Mouse (Mus musculus): ENCODE measurements around the gene Rpp25. TPM values are rescaled to one million over a fixed set of nuclear protein-coding genes. Genes with fewer than 3 reads are reported as not detected.

Rpp25 gene
- 40.9 and 48.7 TPM in 2 replicates for total RNA-seq (2012; rRNA removed)

- in situ Hi-C loops (cut with MboI; ENCODE audit: low sequenced_read_pairs in 2 of 2, unreplicated experiment in 2 of 2): no loop called here
- peaks cover 12 to 21% of the 10 kb centered on the region in 2 experiments for H3K4me1 ChIP-seq (ENCODE audit: control insufficient read depth in 2 of 2, insufficient read depth in 2 of 2, low read length in 2 of 2, poor library complexity in 1 of 2)
These were observed at the start of gene Rpp25 for GRCm38 (mm10) chr9:57503622-57504380. TSS of gene Rpp25 (plus strand) at chr9:57504026.

DNA sequence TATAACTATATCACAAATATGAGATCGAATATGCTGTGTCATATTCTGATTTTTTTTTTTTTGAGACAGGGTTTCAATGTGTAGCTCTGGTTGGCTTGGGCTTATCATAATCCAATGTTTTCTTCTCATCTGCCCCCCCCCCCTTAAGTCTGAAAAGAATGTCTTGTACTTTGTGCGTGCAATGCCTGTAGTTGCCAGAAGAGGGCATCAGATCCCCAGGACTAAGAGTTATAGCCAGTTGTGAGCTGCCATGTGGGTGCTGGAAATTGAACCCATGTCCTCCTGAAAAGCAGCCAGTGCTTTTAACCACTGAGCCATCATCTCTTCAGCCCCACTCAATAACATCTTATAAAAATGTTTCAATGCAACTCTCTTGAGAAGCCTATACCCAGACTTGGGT is 44.1 kb upstream of the Rpp25 start:
- Histone ChIP-seq H3K9me3 (ENCODE audit: control insufficient read depth, insufficient read depth, low read depth, low read length) (no peaks in the 10 kb centered on the region), H3K27ac (ENCODE audit: insufficient read depth, low read depth, low read length, poor library complexity, severe bottlenecking) (no peak overlapping the region), H3K9ac (ENCODE audit: insufficient read depth, low read depth, low read length, poor library complexity, severe bottlenecking) (no peak overlapping the region), H3K4me3 (ENCODE audit: insufficient read depth in 1 of 2, low read depth in 1 of 2, low read length in 2 of 2, poor library complexity in 1 of 2, severe bottlenecking in 1 of 2) (no peak overlapping the region), H3K4me1 (ENCODE audit: control insufficient read depth in 2 of 2, insufficient read depth in 2 of 2, low read length in 2 of 2, poor library complexity in 1 of 2) (peaks cover 0 to 11% of the 10 kb centered on the region in 2 experiments; a peak in 2 of 4 replicates), H3K36me3 (ENCODE audit: control insufficient read depth, insufficient read depth, low read length, poor library complexity, severe bottlenecking) (peaks cover 4% of the 10 kb centered on the region; the same call in 1 of the 2 replicates)
- TF ChIP-seq CHD2 (IDR thresholded peaks at IDR 0.05; ENCODE audit: low read depth, low read length) (no peak), ZC3H11A (IDR thresholded peaks at IDR 0.05; ENCODE audit: borderline replicate concordance, low read depth, low read length) (0 out of 2 replicates have a peak, but pooled peaks have one; percentile 12)
- in situ Hi-C loops (cut with MboI; ENCODE audit: low sequenced_read_pairs in 2 of 2, unreplicated experiment in 2 of 2): no loop called here
- no peak for DNase-seq (ENCODE audit: low read depth, low spot score)

More at GRCm38 (mm10) chr9:57503622-57504380, at the start of gene Rpp25:
- H3K9me3 ChIP-seq (ENCODE audit: control insufficient read depth, insufficient read depth, low read depth, low read length): no peaks in the 10 kb centered on the region
- no peak for DNase-seq (ENCODE audit: low read depth, low spot score)
- H3K36me3 ChIP-seq (ENCODE audit: control insufficient read depth, insufficient read depth, low read length, poor library complexity, severe bottlenecking): no peaks in the 10 kb centered on the region; the same call in 1 of the 2 replicates
- H3K27ac ChIP-seq (ENCODE audit: insufficient read depth, low read depth, low read length, poor library complexity, severe bottlenecking): peak within 1 kb of the TSS; percentile 74
- peak within 1 kb of the TSS; percentile 94 for H3K9ac ChIP-seq (ENCODE audit: insufficient read depth, low read depth, low read length, poor library complexity, severe bottlenecking)
- no peak for TF ChIP-seq MAFK (IDR thresholded peaks at IDR 0.05; ENCODE audit: insufficient read depth, low read depth, low read length)
- TF ChIP-seq CHD2 (IDR thresholded peaks at IDR 0.05; ENCODE audit: low read depth, low read length): no peak
- 0 out of 2 replicates have a peak, but pooled peaks have one; percentile 32 for TF ChIP-seq HCFC1 (IDR thresholded peaks at IDR 0.05; ENCODE audit: borderline replicate concordance, insufficient read depth, low read length)
- peak within 1 kb of the TSS; percentile 84 to 87 for H3K4me3 ChIP-seq (ENCODE audit: insufficient read depth in 1 of 2, low read depth in 1 of 2, low read length in 2 of 2, poor library complexity in 1 of 2, severe bottlenecking in 1 of 2)

- H3K36me3 ChIP-seq (ENCODE audit: control insufficient read depth, insufficient read depth, low read length, poor library complexity, severe bottlenecking): peaks cover 4% of the 10 kb centered on the region; the same call in 1 of the 2 replicates
- in situ Hi-C loops (cut with MboI; ENCODE audit: low sequenced_read_pairs in 2 of 2, unreplicated experiment in 2 of 2): no loop called here
- H3K27ac ChIP-seq (ENCODE audit: insufficient read depth, low read depth, low read length, poor library complexity, severe bottlenecking): peak overlapping the region; percentile 45
- H3K4me3 ChIP-seq (ENCODE audit: insufficient read depth in 1 of 2, low read depth in 1 of 2, low read length in 2 of 2, poor library complexity in 1 of 2, severe bottlenecking in 1 of 2): no peak overlapping the region
- H3K9me3 ChIP-seq (ENCODE audit: control insufficient read depth, insufficient read depth, low read depth, low read length): no peaks in the 10 kb centered on the region
- no peak overlapping the region for H3K9ac ChIP-seq (ENCODE audit: insufficient read depth, low read depth, low read length, poor library complexity, severe bottlenecking)
- peak; percentile 43 for DNase-seq (ENCODE audit: low read depth, low spot score)
- peaks cover 0 to 12% of the 10 kb centered on the region in 2 experiments; a peak in 3 of 4 replicates for H3K4me1 ChIP-seq (ENCODE audit: control insufficient read depth in 2 of 2, insufficient read depth in 2 of 2, low read length in 2 of 2, poor library complexity in 1 of 2)
- TF ChIP-seq CHD2 (IDR thresholded peaks at IDR 0.05; ENCODE audit: low read depth, low read length) (no peak), MAFK (IDR thresholded peaks at IDR 0.05; ENCODE audit: insufficient read depth, low read depth, low read length) (no peak), ZNF384 (IDR thresholded peaks at IDR 0.05; ENCODE audit: low read depth, low read length) (peak; percentile 60; the same call in 1 of the 2 replicates), ZC3H11A (IDR thresholded peaks at IDR 0.05; ENCODE audit: borderline replicate concordance, low read depth, low read length) (no peak)
These were observed 41.0 kb upstream of the Rpp25 start for GRCm38 (mm10) chr9:57462866-57463265.

DNA sequence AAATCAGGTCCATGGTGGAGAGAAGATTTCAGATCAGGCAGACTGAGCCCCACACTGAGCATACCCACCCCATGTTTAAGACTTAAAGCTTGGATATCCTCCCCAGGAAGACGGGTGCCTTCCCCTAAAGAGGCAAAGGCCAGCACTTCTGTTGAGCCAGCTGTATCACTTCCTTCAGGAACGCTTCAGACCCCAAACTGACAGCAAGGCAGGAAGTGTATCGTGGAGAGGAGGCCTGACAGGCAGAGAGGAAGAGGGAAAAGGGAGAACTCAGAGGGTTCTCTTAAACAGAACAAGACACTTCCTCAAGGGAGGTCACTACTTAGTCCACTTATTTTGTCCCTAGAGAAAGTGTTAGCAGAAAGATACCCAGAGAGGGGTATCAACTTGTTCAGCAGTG is 37.7 kb upstream of the Rpp25 start:
- Histone ChIP-seq H3K4me1 (ENCODE audit: control insufficient read depth in 2 of 2, insufficient read depth in 2 of 2, low read length in 2 of 2, poor library complexity in 1 of 2) (peaks cover 0 to 12% of the 10 kb centered on the region in 2 experiments; a peak in 3 of 4 replicates), H3K4me3 (ENCODE audit: insufficient read depth in 1 of 2, low read depth in 1 of 2, low read length in 2 of 2, poor library complexity in 1 of 2, severe bottlenecking in 1 of 2) (no peak overlapping the region), H3K27ac (ENCODE audit: insufficient read depth, low read depth, low read length, poor library complexity, severe bottlenecking) (no peak overlapping the region), H3K9ac (ENCODE audit: insufficient read depth, low read depth, low read length, poor library complexity, severe bottlenecking) (no peak overlapping the region), H3K9me3 (ENCODE audit: control insufficient read depth, insufficient read depth, low read depth, low read length) (no peaks in the 10 kb centered on the region), H3K36me3 (ENCODE audit: control insufficient read depth, insufficient read depth, low read length, poor library complexity, severe bottlenecking) (peaks cover 4% of the 10 kb centered on the region; the same call in 1 of the 2 replicates)
- TF ChIP-seq ZC3H11A (IDR thresholded peaks at IDR 0.05; ENCODE audit: borderline replicate concordance, low read depth, low read length) (no peak), ZNF384 (IDR thresholded peaks at IDR 0.05; ENCODE audit: low read depth, low read length) (no peak), HCFC1 (IDR thresholded peaks at IDR 0.05; ENCODE audit: borderline replicate concordance, insufficient read depth, low read length) (no peak), CHD2 (IDR thresholded peaks at IDR 0.05; ENCODE audit: low read depth, low read length) (no peak), MAFK (IDR thresholded peaks at IDR 0.05; ENCODE audit: insufficient read depth, low read depth, low read length) (no peak)
- in situ Hi-C loops (cut with MboI; ENCODE audit: low sequenced_read_pairs in 2 of 2, unreplicated experiment in 2 of 2): no loop called here
- DNase-seq (ENCODE audit: low read depth, low spot score): no peak
